Mouse (Mus musculus) liver, embryonic 14.5 days (tissue): ENCODE measurements around the gene Serpina3n. TPM values are rescaled to one million over a fixed set of nuclear protein-coding genes. Genes with fewer than 3 reads are reported as not detected.

Experiments
- ATAC-seq: fragments of 200-750 bp; cut with Nextera tagmentation; 2 replicates; pipeline ENCODE4 v1.8.0; 2017; ENCODE audit warnings: moderate number of reproducible peaks, mild to moderate bottlenecking, moderate library complexity; ENCODE audit not compliant: insufficient read depth
- DNase-seq, 3 experiments: peaks; one replicate each; pipeline ENCODE4 v3.0.0-alpha.2; 2012 to 2013; ENCODE audit warnings: low read depth in 3 of 3, low spot score in 3 of 3
- H3K27ac ChIP-seq: fragments of 300-500 bp; sonication (generic); 2 replicates; pipeline ENCODE4 v1.5.1; 2014; ENCODE audit warnings: moderate library complexity, mild to moderate bottlenecking, control low read depth, inconsistent platforms
- H3K27me3 ChIP-seq: fragments of 300-500 bp; sonication (generic); 2 replicates; pipeline ENCODE4 v1.6.1; 2014; ENCODE audit warnings: mild to moderate bottlenecking, low read length, moderate library complexity; ENCODE audit not compliant: control insufficient read depth, insufficient read depth
- H3K36me3 ChIP-seq: fragments of 300-500 bp; sonication (generic); replicated peaks from 2 replicates; pipeline ENCODE4 v1.6.1; 2014; ENCODE audit warnings: low read depth; ENCODE audit not compliant: control insufficient read depth, insufficient read depth
- H3K4me1 ChIP-seq, 2 experiments: fragments of 200-500 bp in 1 of 2; fragments of 300-500 bp in 1 of 2; sonication (generic) in 1 of 2; replicated peaks; 2 replicates each; pipeline ENCODE4 v1.6.1; 2012 to 2014; ENCODE audit warnings: antibody characterized with exemption in 1 of 2, inconsistent platforms in 1 of 2, low read length in 1 of 2; ENCODE audit not compliant: control insufficient read depth in 2 of 2, insufficient read depth in 2 of 2
- H3K4me2 ChIP-seq: fragments of 300-500 bp; sonication (generic); 2 replicates; pipeline ENCODE4 v1.6.1; 2014; ENCODE audit warnings: low read depth, mild to moderate bottlenecking, control low read depth, moderate library complexity
- H3K4me3 ChIP-seq, 2 experiments: fragments of 200-500 bp in 1 of 2; fragments of 300-500 bp in 1 of 2; sonication (generic) in 1 of 2; 2 replicates each; pipeline ENCODE4 v1.5.1; 2012 to 2014; ENCODE audit warnings: low read depth in 2 of 2, low read length in 2 of 2, mild to moderate bottlenecking in 2 of 2, control low read depth in 1 of 2, inconsistent platforms in 1 of 2, moderate library complexity in 1 of 2; ENCODE audit not compliant: insufficient read depth in 1 of 2
- H3K9ac ChIP-seq: fragments of 300-500 bp; sonication (generic); replicated peaks from 2 replicates; pipeline ENCODE4 v1.6.1; 2014; ENCODE audit warnings: mild to moderate bottlenecking, control low read depth, moderate library complexity
- H3K9me3 ChIP-seq: fragments of 300-500 bp; sonication (generic); 2 replicates; pipeline ENCODE4 v1.6.1; 2016; ENCODE audit warnings: low read length, mixed read lengths; ENCODE audit not compliant: control insufficient read depth
- CTCF ChIP-seq: IDR thresholded peaks from 2 replicates; pipeline ENCODE4 v1.5.1; 2016; ENCODE audit warnings: antibody characterized with exemption, low read depth, control low read depth
- EP300 ChIP-seq: IDR thresholded peaks from 2 replicates; pipeline ENCODE4 v1.6.1; 2016; ENCODE audit warnings: antibody characterized with exemption, low read depth
- WGBS: fragments of 180-500 bp; shearing (Covaris S2); extraction: QIAGEN DNeasy Blood & Tissue Kit; methylation state at CpG from one replicate; pipeline ENCODE4 v1.1.7; 2014; ENCODE audit not compliant: insufficient replicate concordance; 5-methylcytosine and 5-hydroxymethylcytosine counted together
- polyA plus RNA-seq, 2 experiments: library from polyadenylated mRNA; depleted of rRNA in 1 of 2; stranded (reverse) in 1 of 2; unstranded in 1 of 2; fragments of >200 nt; fragmentation: Nextera tagmentation in 1 of 2; extraction: Ambion mirVana in 1 of 2; gene quantifications; 2 replicates each; pipeline versions ENCODE4 v1.2.1 to v1.2.3; 2012 to 2014

Serpina3n gene
- polyA plus RNA-seq, 2 experiments, result 0.60 to 0.89 TPM

- H3K27me3 ChIP-seq, result no peaks in the 10 kb centered on the region
- no peak overlapping the region for H3K4me3 ChIP-seq
- DNase-seq (no peak), ATAC-seq (no peak)
- no peak overlapping the region for H3K9ac ChIP-seq
- H3K9me3 ChIP-seq, result no peaks in the 10 kb centered on the region
- no peak for TF ChIP-seq EP300
- no peak for TF ChIP-seq CTCF
- H3K36me3 ChIP-seq, result no peaks in the 10 kb centered on the region
- H3K27ac ChIP-seq, result no peak overlapping the region
- 39% methylated on average over 6 of the region's 6 CpGs for WGBS
- H3K4me1 ChIP-seq, result no peaks in the 10 kb centered on the region
- H3K4me2 ChIP-seq, result no peak overlapping the region
These were observed 9.2 kb downstream of the Serpina3n start for GRCm38 (mm10) chr12:104415625-104416315.

GRCm38 (mm10) chr12:104418340-104419135 lies 12.0 kb downstream of the Serpina3n start:
- peak; percentile 31; the same call in 1 of the 2 replicates for ATAC-seq
- H3K4me3 ChIP-seq, result no peak overlapping the region
- H3K9me3 ChIP-seq, result no peaks in the 10 kb centered on the region

GRCm38 (mm10) chr12:104419136-104419462 lies 12.6 kb downstream of the Serpina3n start:
- 3% methylated on average over 2 of the region's 2 CpGs for WGBS
- H3K4me2 ChIP-seq, result no peak overlapping the region
- H3K9me3 ChIP-seq, result no peaks in the 10 kb centered on the region
- H3K36me3 ChIP-seq, result no peaks in the 10 kb centered on the region
- TF ChIP-seq EP300, result no peak
- TF ChIP-seq CTCF, result peak; percentile 82
- H3K4me3 ChIP-seq, result no peak overlapping the region
- no peak overlapping the region for H3K27ac ChIP-seq
- H3K27me3 ChIP-seq, result no peaks in the 10 kb centered on the region
- peak in 1 of 3 experiments; percentile 9 for DNase-seq
- ATAC-seq, result no peak
- no peak overlapping the region for H3K9ac ChIP-seq
- no peaks in the 10 kb centered on the region for H3K4me1 ChIP-seq

More at GRCm38 (mm10) chr12:104418340-104419135, 12.0 kb downstream of the Serpina3n start:
- TF ChIP-seq CTCF, result peak; percentile 81
- no peak for TF ChIP-seq EP300
- H3K27me3 ChIP-seq, result no peaks in the 10 kb centered on the region
- DNase-seq, result peak; percentile 17 to 26 (median 25)
- H3K27ac ChIP-seq, result no peak overlapping the region
- no peaks in the 10 kb centered on the region for H3K36me3 ChIP-seq
- no peak overlapping the region for H3K4me2 ChIP-seq
- 15% methylated on average over 16 of the region's 17 CpGs for WGBS
- no peak overlapping the region for H3K9ac ChIP-seq
- no peaks in the 10 kb centered on the region for H3K4me1 ChIP-seq

GRCm38 (mm10) chr12:104422615-104423392 lies 16.3 kb downstream of the Serpina3n start:
- no peaks in the 10 kb centered on the region for H3K4me1 ChIP-seq

More at GRCm38 (mm10) chr12:104422615-104423392, 16.3 kb downstream of the Serpina3n start:
- no peaks in the 10 kb centered on the region for H3K9me3 ChIP-seq
- ATAC-seq (no peak), DNase-seq (no peak)
- 69% methylated on average over 11 of the region's 11 CpGs for WGBS
- TF ChIP-seq EP300 (no peak), CTCF (no peak)
- H3K27ac ChIP-seq, result no peak overlapping the region
- no peaks in the 10 kb centered on the region for H3K36me3 ChIP-seq
- no peak overlapping the region for H3K4me2 ChIP-seq
- no peaks in the 10 kb centered on the region for H3K27me3 ChIP-seq
- no peak overlapping the region for H3K4me3 ChIP-seq
- H3K9ac ChIP-seq, result no peak overlapping the region
